Mouse (Mus musculus): ENCODE results near the gene Polr3b.

Polr3b gene

DNA sequence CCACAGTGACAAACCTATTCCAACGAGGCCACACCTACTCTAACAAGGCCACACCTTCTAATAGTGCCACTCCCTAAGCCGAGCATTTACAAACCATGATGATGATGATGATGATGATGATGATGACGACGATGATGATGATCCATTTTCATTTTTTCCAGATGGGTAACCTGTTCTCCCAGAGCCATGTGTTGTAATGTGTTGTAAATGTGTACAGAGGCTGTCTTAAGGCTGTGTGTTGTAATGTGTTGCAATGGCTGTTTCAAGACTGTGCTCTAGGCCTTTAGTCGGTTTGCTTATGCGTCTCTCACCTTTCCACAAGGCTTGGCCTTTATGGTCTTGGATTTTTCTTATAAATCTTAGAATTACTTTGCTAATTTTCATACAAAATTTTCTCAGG, 40.0 kb downstream of the Polr3b start:
- no peak for DNase-seq (ENCODE audit: low spot score in 2 of 2)

DNA sequence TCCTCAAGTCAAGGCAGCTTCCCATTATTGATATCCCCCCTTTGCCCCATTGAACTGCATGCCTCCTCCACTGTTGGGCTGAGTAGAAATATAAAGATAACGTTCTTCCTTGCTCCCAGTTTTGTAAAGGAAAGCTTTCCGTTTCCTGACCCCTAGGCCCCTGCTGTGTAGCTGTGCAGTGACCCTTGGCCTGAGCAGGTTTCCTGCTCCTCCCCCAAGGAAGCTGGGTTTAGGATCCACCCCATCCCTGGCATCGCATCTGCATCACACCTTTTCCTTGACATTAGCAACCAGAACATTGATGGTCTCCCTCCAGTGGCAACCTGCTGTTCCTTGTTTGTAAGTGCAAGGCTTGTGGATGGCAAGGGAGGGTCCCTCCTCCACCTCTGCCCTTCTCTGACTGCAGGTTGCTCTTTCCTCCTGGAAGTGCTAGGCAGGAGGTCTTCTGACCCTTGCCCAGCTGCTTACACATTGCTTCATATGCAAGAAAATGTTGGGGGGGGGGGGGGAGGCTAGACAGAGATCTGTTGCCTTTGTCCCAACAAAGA, 43.7 kb downstream of the Polr3b start:
- DNase-seq (ENCODE audit: low spot score in 2 of 2), result no peak

DNA sequence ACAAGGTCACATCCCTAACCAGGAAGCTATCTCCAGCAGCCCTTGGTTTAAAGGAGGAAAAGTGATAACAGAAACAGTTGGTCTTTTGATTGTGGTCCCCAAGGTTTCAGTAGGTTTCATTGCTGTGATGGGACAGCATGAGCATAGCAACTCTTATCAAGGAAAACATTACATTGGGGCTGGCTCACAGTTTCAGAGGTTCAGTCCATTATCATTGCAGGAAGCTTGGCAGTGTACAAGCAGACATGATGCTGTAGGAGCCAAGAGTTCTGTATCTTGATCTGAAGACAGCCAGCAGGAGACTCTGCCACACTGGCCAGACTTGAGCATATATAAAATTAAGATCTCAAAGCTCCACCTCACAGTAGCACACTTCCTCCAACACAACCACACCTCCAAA, 53.6 kb downstream of the Polr3b start:
- no peak for DNase-seq (ENCODE audit: low spot score in 2 of 2)

DNA sequence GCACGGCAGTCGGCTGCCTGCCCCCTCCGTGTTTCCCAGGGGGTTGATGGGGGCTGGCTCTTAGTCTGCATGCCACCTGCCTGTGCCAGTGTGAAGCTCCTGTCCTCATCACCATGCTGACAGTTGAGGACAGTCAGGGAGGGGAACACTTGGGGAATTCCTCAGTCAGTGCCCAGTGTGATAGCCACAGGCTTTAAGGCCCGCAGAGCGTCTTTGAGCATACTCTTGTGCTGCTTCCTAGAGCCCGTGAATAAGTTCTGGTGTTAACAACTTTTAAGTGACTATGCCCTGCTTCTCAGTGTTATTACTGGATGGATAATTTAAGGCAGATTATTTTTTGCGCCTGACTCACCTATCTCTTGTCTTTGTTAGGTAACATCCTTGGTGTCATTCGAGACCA, 54.4 kb downstream of the Polr3b start:
- no peak for DNase-seq (ENCODE audit: low spot score in 2 of 2)

DNA sequence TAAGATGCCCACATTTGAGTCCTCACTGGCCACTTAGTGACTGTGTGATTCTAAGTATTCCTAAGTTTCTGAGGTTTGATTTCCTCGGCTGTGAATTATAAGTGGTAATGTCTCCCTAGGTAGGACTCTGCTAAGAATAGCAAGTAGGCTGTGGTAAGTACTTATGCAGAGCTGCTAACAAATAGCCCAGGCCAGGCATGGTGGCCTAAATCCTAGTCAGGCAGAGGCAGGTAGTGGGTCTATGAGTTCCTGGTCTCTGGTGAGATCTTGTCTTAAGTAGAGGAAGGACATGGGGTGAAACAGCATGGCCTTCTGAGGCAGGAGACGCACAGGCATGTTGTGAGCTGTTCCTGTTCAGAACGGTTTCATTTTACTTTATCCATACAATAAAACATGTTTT, 55.8 kb downstream of the Polr3b start:
- DNase-seq (ENCODE audit: low spot score in 2 of 2), result no peak

DNA sequence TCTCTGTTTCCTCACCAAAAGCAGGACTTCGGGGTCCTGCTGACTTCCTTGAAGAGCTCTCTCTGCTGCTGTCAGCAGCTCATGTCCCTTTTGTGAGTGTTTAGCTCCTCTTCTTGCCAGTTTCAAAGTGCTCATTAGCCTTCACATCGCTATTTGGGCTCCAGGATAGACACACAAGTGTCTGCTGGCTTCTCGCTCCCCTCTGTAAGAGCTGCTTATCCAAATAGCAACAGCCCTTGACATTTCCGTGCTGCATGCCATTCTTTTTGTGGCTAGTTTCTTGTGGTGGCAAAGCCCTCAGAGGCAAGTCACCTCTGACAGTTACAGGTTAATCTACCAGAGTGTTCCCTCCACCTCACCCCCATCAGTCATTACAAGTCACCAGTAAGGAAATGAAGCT, 56.3 kb downstream of the Polr3b start:
- no peak for DNase-seq (ENCODE audit: low spot score in 2 of 2)

DNA sequence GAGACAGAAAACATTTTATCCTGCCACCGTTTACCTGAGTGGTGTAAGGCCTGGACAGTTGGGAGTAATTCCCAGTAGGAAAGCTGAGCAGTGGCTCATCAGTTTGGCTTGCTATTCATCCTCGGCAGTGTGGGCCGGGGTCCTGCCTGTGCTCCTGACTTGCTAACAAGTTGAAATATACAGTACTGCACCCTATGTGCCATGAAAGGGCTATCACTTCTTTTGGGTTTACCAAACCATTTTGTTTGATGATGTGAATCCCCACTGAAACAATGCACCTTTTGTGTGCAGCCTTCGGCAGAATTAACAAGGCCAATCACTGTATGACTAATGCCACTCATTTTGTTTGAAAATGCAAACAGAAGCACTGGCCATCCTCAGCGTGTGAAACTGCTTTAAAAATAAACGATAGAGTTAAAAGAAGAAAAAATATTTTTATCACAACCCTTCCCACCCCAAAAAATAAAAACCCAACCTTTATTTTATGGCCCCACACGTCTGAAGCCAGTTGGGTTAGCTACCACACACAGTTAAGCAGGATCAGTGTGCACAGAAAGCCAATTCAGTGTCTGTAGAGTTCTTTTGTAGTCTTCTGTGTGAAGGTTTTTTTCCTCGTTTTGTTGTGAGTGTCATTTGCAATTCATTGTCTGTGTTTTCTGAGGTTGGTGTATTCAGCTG, 63.5 kb downstream of the Polr3b start:
- DNase-seq (ENCODE audit: low spot score in 2 of 2), result no peak

DNA sequence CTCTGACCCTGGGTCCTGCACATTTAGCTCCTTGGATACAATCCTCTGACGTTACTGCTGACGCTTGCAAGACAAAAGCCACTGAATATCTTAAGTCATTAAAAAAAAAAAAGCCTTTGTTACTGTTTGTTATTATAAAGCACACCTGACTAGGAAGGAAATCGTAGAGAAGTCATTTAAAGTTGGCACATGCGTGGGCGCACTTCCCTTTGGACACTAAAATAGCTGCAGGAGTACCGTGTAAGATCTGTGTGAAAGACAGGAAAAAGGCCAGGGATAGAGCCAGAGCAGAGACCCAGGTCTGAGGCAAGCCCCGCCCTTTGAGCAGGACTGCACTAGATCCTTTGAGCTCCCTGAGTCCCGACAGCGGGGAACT, 64.0 kb downstream of the Polr3b start:
- no peak for DNase-seq (ENCODE audit: low spot score in 2 of 2)

DNA sequence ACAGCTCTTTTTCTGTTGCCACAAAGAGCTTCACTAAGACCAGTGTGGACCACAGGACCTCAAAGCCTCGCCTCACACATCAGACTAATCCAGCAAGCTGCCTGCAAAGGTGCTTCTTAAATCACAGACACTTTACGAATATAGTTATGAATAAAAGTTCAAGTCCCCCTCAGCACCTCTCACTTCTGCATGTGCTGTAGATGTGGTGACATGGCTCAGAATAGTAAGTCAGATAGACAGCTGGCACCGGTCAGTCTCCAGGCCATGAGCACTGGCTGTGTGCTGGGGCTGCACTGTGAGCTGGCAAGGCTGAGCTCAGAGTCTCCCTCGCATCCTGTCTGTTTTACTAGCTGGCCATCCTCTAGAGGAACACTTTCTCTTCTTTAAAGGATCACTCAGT, 64.6 kb downstream of the Polr3b start:
- no peak for DNase-seq (ENCODE audit: low spot score in 2 of 2)

DNA sequence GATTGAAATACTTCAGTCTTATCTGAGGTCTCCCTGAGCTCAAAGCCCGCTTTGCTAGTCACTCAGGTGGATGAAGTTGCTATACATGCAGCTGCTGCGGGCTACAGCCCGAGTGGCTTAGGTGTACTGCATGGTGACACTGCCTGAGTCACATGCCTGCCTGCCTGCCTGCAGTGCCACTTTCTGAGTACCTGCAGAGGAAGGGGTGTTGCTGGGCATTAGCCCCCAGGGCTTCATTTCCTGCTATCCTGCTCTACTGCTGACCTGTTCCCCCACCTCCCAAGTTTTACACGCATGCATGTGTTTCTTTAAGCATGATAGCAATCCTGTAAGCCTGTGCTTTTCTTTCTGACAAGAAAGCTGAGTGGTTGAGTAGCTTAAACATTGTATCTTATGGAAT, 65.6 kb downstream of the Polr3b start:
- no peak for DNase-seq (ENCODE audit: low spot score in 2 of 2)

DNA sequence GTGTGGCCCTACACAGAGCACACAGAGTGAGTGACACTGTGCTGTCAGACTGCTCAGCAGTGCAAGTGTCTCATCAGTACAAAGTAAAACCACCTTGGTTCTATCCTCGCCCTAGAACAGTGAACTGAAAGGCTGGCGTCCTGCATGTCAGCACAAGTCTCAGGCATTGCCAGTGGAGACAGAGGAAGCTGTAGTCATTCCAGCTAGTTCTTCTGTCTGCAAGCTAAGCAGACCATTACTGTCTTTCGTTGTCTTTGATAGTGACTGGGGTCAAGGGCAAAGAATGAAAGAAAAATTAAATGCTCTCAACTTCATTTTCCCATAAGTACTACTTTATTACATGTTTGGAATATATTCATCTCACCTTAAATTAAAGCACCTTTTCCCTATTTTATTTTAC, 67.8 kb downstream of the Polr3b start:
- no peak for DNase-seq (ENCODE audit: low spot score in 2 of 2)

DNA sequence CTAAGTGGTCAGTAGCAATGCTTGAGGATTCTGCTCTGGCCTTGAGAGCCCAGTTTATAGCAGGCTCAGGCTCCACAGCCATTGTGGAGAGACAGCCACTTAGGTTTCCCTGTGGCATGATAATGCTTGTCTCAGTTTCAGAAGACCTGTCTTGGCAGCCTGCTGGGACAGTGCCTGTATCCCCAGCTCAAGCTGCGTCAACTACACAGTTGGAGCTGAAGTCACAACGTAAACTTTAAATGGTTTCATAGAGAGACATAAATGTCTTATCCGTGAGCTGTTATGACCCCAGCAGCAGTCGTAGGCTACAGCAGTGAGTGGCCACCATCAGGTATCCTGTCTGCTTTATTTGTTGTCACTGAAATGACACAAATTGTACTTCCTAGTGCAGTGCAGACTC, 68.7 kb downstream of the Polr3b start:
- DNase-seq (ENCODE audit: low spot score in 2 of 2), result no peak

DNA sequence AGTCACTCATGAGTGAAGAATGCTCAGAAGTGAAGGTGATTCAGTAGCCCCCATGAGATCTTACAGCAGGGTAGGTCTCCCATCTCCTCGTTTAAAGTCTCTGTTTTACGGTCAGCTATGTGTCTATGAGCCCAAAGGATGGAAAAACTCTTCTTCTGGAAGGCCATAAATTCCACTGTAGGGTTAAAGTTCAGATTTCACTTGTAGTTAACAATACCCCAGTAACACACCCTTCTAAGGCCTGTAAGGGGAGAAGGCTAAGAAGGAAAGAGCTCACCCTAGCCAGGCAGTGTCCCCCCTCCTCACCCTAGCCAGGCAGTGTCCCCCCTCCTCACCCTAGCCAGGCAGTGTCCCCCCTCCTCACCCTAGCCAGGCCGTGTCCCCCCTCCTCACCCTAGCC, 69.6 kb downstream of the Polr3b start:
- DNase-seq (ENCODE audit: low spot score in 2 of 2), result no peak

DNA sequence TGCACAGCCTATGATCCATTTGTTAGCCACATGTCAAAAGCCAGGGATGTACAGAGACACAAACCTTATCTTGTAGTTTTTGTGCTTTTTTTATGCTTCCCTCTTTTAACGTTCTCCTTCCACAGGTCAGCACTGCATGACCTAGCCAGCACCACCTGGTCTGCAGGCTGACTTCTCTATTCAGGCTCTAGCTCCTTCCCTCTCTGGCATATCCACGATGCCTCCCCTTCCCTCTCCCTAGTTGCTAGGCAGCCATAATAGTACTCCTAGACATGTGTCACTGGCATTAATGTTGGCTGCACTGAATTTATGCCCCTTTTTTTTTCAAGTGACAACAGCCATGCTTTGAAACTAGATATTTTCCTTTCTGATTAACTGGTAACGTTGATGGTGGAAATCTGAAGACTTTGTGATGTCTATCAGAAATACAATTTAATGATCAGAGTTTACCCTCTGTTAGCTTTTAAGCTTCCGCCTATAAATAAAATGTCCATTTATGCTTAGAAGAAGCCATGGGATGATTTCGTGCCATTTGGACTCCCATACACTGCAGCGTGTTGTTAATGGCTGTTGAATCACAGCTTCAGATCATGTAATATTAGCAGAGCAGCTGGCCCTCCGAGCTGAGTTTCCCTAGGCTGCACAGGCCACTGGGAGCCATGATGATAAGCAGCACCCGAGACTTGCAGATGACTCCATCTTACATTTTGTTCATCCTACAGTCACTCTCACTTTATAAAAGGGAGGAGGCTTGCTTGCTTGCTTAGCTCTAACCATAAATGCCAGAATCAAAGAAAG, 71.9 kb downstream of the Polr3b start:
- no peak for DNase-seq (ENCODE audit: low spot score in 2 of 2)

DNA sequence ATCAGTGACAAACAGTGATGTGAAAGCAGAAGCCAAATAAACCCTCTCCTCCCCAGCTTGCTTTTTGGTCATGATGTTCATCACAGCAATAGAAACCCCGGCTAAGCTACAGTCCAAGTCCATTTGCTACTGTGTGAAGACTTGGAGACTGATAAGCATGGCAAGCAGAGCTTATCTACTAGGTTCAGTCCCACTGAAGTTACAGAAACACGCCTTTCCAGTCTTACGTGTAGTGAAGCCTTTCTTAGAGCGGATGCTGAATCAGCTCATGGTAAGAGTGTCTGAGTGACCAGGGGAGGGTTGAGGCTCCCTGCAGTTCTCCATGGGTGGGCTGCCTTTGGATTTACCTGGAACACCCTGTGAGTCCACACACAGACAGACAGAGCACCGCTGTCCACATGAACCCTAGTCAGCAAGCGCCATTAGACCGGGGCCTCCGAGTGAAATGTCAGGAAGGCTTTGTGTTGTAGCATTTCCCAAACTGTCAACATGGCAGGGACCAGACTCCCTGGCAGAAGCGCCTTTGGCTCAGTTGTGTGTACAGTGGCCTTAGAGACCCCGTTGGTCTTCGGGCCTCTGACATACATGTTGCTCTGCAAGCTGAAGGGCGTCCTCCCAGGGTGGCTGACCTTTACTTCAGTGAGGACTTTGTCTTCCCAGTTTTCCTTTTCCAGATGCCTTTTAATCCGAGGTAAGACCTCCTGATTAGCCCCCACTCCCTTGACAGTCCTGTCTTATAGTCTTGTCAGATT, 78.3 kb downstream of the Polr3b start:
- DNase-seq (ENCODE audit: low spot score in 2 of 2), result no peak

DNA sequence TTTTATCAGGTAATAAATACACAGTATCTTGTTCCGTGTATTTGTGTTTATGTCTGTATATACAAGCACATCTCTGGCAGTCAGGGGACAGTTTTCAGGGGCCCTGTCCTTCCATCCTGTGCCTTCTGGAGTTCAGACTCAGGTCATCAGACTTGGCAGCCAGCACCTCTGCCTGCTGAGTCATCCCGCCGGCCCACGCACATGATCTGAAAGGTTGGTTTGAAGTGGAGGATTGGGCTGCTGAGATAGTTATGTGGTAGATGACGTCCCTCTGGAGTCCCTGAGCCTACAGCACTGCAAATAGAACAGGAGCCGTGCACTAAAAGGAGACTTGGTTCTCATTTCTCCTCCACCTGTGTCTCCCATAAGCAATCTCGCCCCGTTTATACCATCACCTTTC, 79.0 kb downstream of the Polr3b start:
- no peak for DNase-seq (ENCODE audit: low spot score in 2 of 2)

DNA sequence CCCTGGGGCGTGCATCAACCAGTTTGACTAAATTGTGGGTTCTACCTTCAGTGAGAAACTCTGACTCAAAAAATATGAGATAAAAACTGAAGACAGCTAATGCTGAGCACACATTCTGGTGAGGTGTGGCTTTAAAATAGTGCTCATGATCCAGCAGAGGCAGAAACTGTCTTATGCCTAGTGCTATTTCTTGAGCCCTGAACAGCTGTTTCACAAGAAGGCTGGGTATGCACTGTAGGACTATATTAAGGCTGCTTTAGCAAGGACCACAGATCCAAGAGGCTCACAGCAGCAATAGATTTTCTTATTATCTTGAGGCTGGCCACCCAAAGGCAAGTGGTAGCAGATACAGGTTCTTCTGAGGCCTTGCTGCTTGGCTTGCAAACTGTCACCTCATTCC, 80.0 kb downstream of the Polr3b start:
- DNase-seq (ENCODE audit: low spot score in 2 of 2), result no peak

DNA sequence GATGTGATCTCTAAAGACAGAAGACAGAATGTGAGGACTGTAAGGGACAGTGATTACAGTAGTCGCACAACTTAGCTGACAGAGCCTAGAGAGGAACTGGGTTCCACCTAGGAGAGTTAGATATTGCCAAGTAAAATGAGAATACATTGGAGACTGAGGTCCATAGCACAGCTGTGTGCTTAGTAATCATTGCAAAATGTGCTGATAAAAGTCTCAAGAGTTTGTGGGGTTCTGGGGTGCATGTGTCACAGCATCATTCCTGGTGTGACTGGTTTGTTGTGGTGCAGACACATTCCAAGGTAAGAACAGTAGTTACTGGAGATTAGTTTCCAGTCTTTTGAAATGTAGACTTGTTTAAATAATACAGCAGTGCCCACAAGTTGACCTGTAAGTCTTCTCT, 82.5 kb downstream of the Polr3b start:
- no peak for DNase-seq (ENCODE audit: low spot score in 2 of 2)

DNA sequence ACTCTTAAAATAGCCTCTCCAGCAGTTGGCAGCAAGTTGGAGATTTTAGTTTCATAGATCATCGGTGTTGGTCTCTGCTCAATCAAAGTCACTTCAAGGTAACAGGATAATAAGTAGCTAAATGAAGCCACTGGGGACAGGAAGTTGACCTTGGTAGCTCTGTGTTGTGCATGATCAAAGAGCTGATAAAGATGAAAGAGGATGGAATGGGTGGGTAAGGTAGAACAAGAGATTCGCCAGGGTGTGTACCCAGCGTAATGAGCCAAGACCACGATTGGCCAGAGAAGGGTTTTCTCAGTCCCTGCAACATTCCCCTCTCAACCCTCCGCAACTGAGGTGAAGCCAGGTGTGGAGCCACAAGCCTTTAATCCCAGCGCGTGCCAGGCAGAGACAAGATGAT, 83.1 kb downstream of the Polr3b start:
- DNase-seq (ENCODE audit: low spot score in 2 of 2), result no peak

DNA sequence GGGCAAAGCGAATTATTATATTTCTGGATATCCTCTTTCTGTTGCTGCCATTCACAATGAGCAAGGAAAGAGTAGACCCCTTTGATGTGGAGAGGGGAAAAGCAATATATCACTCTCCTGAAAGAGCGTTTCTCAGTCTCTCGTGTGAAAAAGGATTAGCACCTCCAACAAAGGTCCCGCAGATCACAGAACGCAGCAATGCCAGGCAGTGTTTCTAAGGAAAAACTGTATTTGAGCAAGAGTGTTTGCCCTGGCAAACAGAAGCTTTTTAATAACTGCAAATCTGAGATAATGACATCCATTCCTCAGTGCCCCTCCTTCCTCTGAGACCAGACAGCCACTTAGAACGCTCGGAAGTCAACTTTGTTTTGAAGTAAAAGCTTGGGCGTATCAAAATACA, 84.5 kb downstream of the Polr3b start:
- no peak for DNase-seq (ENCODE audit: low spot score in 2 of 2)

DNA sequence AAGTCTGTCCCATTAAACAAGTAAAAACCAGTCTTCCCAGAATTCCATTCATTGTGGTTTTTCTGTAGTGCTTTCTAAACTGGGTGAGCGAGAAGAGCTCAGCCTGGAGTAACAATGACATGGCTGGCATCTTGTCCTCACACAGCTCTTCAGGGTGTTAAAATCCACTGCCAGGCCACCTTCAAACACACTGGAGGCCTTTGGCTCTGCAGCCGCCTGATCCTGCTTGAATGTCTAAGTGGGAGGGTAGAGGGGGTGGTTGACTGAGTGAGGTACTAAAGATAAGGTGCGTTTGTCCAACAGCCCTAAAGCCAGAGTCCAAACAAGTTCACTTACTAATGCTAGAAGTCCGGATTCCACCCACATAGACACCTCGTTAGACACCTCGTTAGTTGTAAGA, 85.1 kb downstream of the Polr3b start:
- no peak for DNase-seq (ENCODE audit: low spot score in 2 of 2)

DNA sequence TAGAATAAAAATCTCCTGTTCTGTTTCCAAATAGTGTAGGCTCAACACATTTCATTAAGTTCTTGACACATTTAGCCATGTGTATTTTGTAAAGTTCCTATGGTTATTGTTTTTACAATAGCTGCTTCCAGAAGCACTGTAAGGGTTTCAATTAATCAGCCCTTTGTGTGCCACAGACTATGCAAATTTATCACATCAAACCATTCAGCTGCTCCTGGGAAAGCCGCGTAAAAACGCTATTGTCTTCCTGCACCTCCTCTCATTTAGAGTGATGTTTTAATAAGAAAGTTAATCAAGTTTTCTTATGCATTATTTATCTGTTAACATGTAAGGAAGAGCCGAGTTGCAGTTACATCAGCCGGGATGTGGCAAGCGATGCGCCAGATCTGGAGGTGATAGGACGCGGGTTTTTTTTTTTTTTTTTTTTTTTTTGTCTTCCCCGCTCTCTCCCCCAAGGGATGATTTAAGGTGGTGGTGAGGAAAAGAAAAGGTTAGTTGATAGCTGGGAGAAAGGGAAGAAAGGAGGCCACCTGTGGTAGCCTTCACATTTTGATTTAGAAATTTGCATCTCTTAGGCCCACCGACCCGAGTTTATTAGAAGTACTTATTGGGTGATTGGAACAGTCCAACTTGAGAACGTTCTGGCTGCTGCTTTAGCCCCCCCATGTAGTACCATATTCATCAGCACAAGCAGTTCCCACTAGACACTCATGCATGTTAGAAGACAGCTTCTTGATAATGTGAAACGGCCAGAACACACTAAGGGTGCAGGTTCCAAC, 85.8 kb downstream of the Polr3b start:
- DNase-seq (ENCODE audit: low spot score in 2 of 2), result no peak

All from frontal cortex, postnatal 10 days (tissue).